Comparison of ENCODE assay signal across 17 mouse cellular contexts in the genomic region with DNA sequence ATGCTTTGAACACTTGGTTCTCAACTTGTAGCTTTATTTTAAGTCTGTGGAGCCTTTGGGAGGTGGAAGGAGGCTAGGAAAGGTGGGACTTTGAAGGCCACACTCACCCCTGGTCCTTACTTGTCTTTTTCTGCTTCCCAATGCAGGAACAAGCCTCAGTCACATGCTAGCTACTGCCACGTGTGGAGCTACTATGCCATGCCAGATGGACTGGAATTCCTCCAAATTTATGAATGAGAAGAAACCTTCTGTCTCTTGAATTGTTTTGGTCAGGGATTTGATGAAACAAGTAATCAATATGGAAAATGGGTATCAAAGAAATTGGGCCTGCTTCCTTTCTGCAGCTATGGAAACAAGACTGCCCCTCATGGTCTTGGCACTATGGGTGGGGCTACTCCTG.
A peak's percentile ranks its signal among the peaks of the same experiment; 100 is the strongest.
DNase-seq lines count a peak whose midpoint lies in the region; ATAC-seq and TF ChIP-seq lines count a peak whose summit lies in the region.
"Had no signal": no experiment of that assay in that cellular context is flagged by ENCODE, and none has a peak within 500 bp of the region (broad histone marks: within the 10 kb centered on the region; RNA-seq: fewer than 3 reads in every experiment).

No protein-coding gene starts in this region.

- no peak overlapping the region for H3K4me2 ChIP-seq in hindbrain, postnatal 0 days (ENCODE audit: low read depth, low read length)
- H3K4me2 ChIP-seq in intestine, embryonic 16.5 days (ENCODE audit: low read depth, low read length) = no peak overlapping the region
- H3K4me2 ChIP-seq: hindbrain, embryonic 13.5 days; intestine, embryonic 15.5 days had no signal

- TF ChIP-seq CTCF in hindbrain, postnatal 0 days (IDR thresholded peaks at IDR 0.05; ENCODE audit: low read depth) = no peak

- H3K36me3 ChIP-seq in hindbrain, postnatal 0 days (ENCODE audit: insufficient read depth, low read length) = no peaks in the 10 kb centered on the region
- no peaks in the 10 kb centered on the region for H3K36me3 ChIP-seq in hindbrain, embryonic 10.5 days
- no peaks in the 10 kb centered on the region for H3K36me3 ChIP-seq in intestine, embryonic 16.5 days (ENCODE audit: control insufficient read depth, insufficient read depth, low read length)
- H3K36me3 ChIP-seq: embryonic facial prominence, embryonic 10.5 days; heart, embryonic 10.5 days; hindbrain, embryonic 13.5 days; intestine, embryonic 15.5 days had no signal

- no peak overlapping the region for H3K9ac ChIP-seq in hindbrain, postnatal 0 days (replicated peaks; ENCODE audit: low read length)
- no peak overlapping the region for H3K9ac ChIP-seq in intestine, embryonic 16.5 days (ENCODE audit: low read depth, low read length)
- H3K9ac ChIP-seq: hindbrain, embryonic 13.5 days; intestine, embryonic 15.5 days had no signal

- peak; percentile 40 to 51 for DNase-seq in cerebellum, postnatal 14 days
- no peak for DNase-seq in cerebellum, adult 11-12 months
- peak; percentile 18 for DNase-seq in hindbrain, postnatal 0 days (ENCODE audit: low spot score)
- DNase-seq in hindbrain, embryonic 10.5 days (ENCODE audit: low spot score) = no peak
- DNase-seq in layer of hippocampus, postnatal 14 days (ENCODE audit: low spot score in 2 of 2) = peak; percentile 13 to 54
- DNase-seq in layer of hippocampus, adult 9-10 months (ENCODE audit: low spot score) = no peak
- DNase-seq: adrenal gland, postnatal 14 days; cerebellum, adult 8-10 months; gastrocnemius, postnatal 10 days; heart, adult 18-20 months; heart, postnatal 10 days; heart, postnatal 4 days had no signal

- no peak overlapping the region for H3K27ac ChIP-seq in hindbrain, postnatal 0 days
- no peak overlapping the region for H3K27ac ChIP-seq in hindbrain, embryonic 10.5 days
- H3K27ac ChIP-seq in intestine, embryonic 16.5 days (ENCODE audit: low read length) = no peak overlapping the region
- H3K27ac ChIP-seq: embryonic facial prominence, embryonic 10.5 days; heart, embryonic 10.5 days; hindbrain, embryonic 13.5 days; intestine, embryonic 15.5 days had no signal

- no peak overlapping the region for H3K4me3 ChIP-seq in hindbrain, postnatal 0 days (ENCODE audit: low read length)
- no peak overlapping the region for H3K4me3 ChIP-seq in hindbrain, embryonic 10.5 days
- H3K4me3 ChIP-seq in intestine, embryonic 16.5 days (ENCODE audit: low read length) = no peak overlapping the region
- H3K4me3 ChIP-seq: embryonic facial prominence, embryonic 10.5 days; heart, embryonic 10.5 days; hindbrain, embryonic 13.5 days; intestine, embryonic 15.5 days had no signal

- no peaks in the 10 kb centered on the region for H3K27me3 ChIP-seq in hindbrain, postnatal 0 days (ENCODE audit: insufficient read depth, low read length)
- H3K27me3 ChIP-seq in hindbrain, embryonic 10.5 days (ENCODE audit: insufficient read depth, poor library complexity, severe bottlenecking) = no peaks in the 10 kb centered on the region
- no peaks in the 10 kb centered on the region for H3K27me3 ChIP-seq in intestine, embryonic 16.5 days (replicated peaks; ENCODE audit: control insufficient read depth, insufficient read depth, low read length)
- H3K27me3 ChIP-seq: hindbrain, embryonic 13.5 days; intestine, embryonic 15.5 days had no signal

- 0 out of 2 replicates have a peak, but pooled peaks have one; percentile 45 for ATAC-seq in hindbrain, postnatal 0 days
- no peak for ATAC-seq in intestine, embryonic 16.5 days
- ATAC-seq: intestine, embryonic 15.5 days had no signal

- 30% methylated on average over 1 of the region's 1 CpGs for WGBS in hindbrain, postnatal 0 days
- 67% methylated on average over 1 of the region's 1 CpGs for WGBS in hindbrain, embryonic 10.5 days
- 55% methylated on average over 1 of the region's 1 CpGs for WGBS in intestine, embryonic 16.5 days

- H3K9me3 ChIP-seq in hindbrain, postnatal 0 days (ENCODE audit: low read length) = no peaks in the 10 kb centered on the region
- 0 out of 2 replicates have a peak, but pooled peaks cover 3% of the 10 kb centered on the region for H3K9me3 ChIP-seq in hindbrain, embryonic 10.5 days
- H3K9me3 ChIP-seq in intestine, embryonic 16.5 days (ENCODE audit: control insufficient read depth, low read length) = no peaks in the 10 kb centered on the region
- H3K9me3 ChIP-seq: embryonic facial prominence, embryonic 10.5 days; hindbrain, embryonic 13.5 days; intestine, embryonic 15.5 days had no signal

- no peaks in the 10 kb centered on the region for H3K4me1 ChIP-seq in hindbrain, postnatal 0 days (ENCODE audit: insufficient read depth, low read length)
- H3K4me1 ChIP-seq in hindbrain, embryonic 10.5 days (replicated peaks) = no peaks in the 10 kb centered on the region
- no peaks in the 10 kb centered on the region for H3K4me1 ChIP-seq in intestine, embryonic 16.5 days (ENCODE audit: control insufficient read depth, insufficient read depth, low read length)
- H3K4me1 ChIP-seq: embryonic facial prominence, embryonic 10.5 days; heart, embryonic 10.5 days; hindbrain, embryonic 13.5 days; intestine, embryonic 15.5 days had no signal

Comparison
In these comparisons a context has a peak if more than half of its experiments do, and no peak if none do; other contexts are left out.
1. DNase-seq: peak in cerebellum, postnatal 14 days (2 of 2), hindbrain, postnatal 0 days (single experiment) and layer of hippocampus, postnatal 14 days (2 of 2); none in cerebellum, adult 11-12 months (single experiment), hindbrain, embryonic 10.5 days (single experiment) and layer of hippocampus, adult 9-10 months (single experiment).